Mouse (Mus musculus): Measurements from ENCODE around the gene Smg6.

The Smg6 gene

DNA sequence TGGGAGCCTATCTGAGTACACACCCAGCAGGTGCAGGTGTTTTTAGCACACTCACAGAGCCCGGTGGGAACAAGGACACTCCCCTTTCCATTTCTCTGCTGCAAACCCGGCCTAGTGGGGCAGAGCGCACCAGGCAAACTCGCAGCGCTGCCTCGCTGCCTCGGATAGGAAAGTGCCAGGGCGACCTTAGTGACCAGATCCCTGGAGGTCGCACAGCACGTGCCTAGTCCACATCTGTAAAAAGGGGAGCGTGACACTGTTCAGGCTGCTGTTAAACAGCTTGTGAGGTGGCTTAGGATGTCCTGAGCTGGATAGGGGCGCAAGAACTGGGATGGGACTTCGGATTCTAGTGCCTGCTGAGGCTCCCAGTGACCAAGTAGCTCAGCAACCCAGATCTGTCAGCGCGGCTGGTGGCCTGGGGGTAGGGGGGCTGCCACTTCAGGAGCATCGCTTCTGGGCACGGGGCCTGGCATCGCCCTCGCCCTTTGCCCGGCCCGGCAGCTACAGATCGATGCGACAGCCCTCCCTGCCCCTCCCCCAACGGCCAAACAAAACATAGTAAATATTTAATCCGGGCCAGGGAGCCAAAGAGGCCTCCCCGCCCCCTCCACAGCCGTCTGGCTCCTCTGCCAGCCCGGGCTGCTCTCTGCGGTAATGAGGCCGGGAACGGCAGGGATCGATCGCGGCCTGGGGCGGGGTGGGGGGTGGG lies 287.9 kb downstream of the Smg6 start:
- DNase-seq (ENCODE audit: low read depth, low spot score), result no peak
